Mouse (Mus musculus) left cerebral cortex, adult 18-20 months (tissue): ENCODE results near the gene Lat. TPM values are rescaled to one million over a fixed set of nuclear protein-coding genes. Genes with fewer than 3 reads are reported as not detected.
A peak's percentile ranks its signal among the peaks of the same experiment; 100 is the strongest.
"Not testable (repeated sequence)": the region's sequence is repeated elsewhere in the genome, so short reads cannot be mapped to it uniquely, and the experiment has no call there.

Experiments
- DNase-seq, 2 experiments: peaks; one replicate each; pipeline ENCODE4 v3.0.0; 2021 to 2022; ENCODE audit warnings: low spot score in 2 of 2, mixed read lengths in 1 of 2
- microRNA-seq, 2 experiments: library from miRNA; unstranded; fragments of <30 nt; microRNA quantifications; one replicate each; pipeline ENCODE4 v1.2.0; 2021
- total RNA-seq, 2 experiments: library from RNA; stranded (reverse); gene quantifications; 2 replicates each; pipeline ENCODE4 v1.2.3; 2021

Lat gene
- total RNA-seq, 2 experiments from 2014 or later = 1.5 to 1.7 TPM

- DNase-seq = no peak
Measured at GRCm38 (mm10) chr7:126338906-126339305, 30.5 kb downstream of the Lat start.

GRCm38 (mm10) chr7:126335556-126335955 is 33.8 kb downstream of the Lat start:
- no peak for DNase-seq

- DNase-seq = no peak
Measured at GRCm38 (mm10) chr7:126332691-126333090, 36.7 kb downstream of the Lat start.

GRCm38 (mm10) chr7:126330693-126331092 is 38.7 kb downstream of the Lat start:
- no peak for DNase-seq

- no peak for DNase-seq
Measured at GRCm38 (mm10) chr7:126329907-126330645, 39.3 kb downstream of the Lat start.

- DNase-seq = not testable (repeated sequence)
Measured at GRCm38 (mm10) chr7:126328848-126329247, 40.5 kb downstream of the Lat start.

GRCm38 (mm10) chr7:126325576-126326273 is 43.6 kb downstream of the Lat start:
- DNase-seq = not testable (repeated sequence)

- DNase-seq = no peak
Measured at GRCm38 (mm10) chr7:126324791-126325190, 44.6 kb downstream of the Lat start.

- peak; percentile 79 to 85 for DNase-seq
Measured at GRCm38 (mm10) chr7:126323729-126324128, 45.6 kb downstream of the Lat start.

- no peak for DNase-seq
Measured at GRCm38 (mm10) chr7:126314273-126314672, 55.1 kb downstream of the Lat start.

Small RNA genes within 50 kb of the gene (microRNA-seq; reads per million reads assigned to microRNA genes)
- gene Mir7058 = 0 reads per million in 2 experiments

Other genes with a start within 250 kb of the Lat start
- gene Xpo6, start 169.1 kb downstream of the Lat start, total RNA-seq = 10 to 100 TPM; 94.3 to 95.0 TPM
- gene Sbk1, start 97.0 kb downstream of the Lat start, total RNA-seq = 10 to 100 TPM; 77.0 to 77.5 TPM
- 10 to 100 TPM; 84.7 to 85.3 TPM for gene Spns1, start 7.9 kb upstream of the Lat start, total RNA-seq
- 1 to 10 TPM; 4.5 to 5.8 TPM for gene Nfatc2ip, start 27.2 kb upstream of the Lat start, total RNA-seq
- not detected for gene Cd19, start 45.3 kb upstream of the Lat start, total RNA-seq
- gene Rabep2, start 59.2 kb upstream of the Lat start, total RNA-seq = 10 to 100 TPM; 14.0 to 14.6 TPM
- gene Atp2a1, start 93.5 kb upstream of the Lat start, total RNA-seq = under 1 TPM; 0.12 to 0.49 TPM
- 10 to 100 TPM; 73.1 to 76.3 TPM for gene Sh2b1, start 105.9 kb upstream of the Lat start, total RNA-seq
- 10 to 100 TPM; 90.5 to 94.1 TPM for gene Tufm, start 117.8 kb upstream of the Lat start, total RNA-seq
- gene Atxn2l, start 133.9 kb upstream of the Lat start, total RNA-seq = 100 to 1,000 TPM; 110 to 115 TPM
- 100 to 1,000 TPM; 182 to 184 TPM for gene Eif3c, start 196.8 kb upstream of the Lat start, total RNA-seq
- gene Apobr, start 215.4 kb upstream of the Lat start, total RNA-seq = 1 to 10 TPM in 1 of 2 experiments, under 1 TPM in 1; 0.58 to 1.1 TPM
- gene Cln3, start 216.2 kb upstream of the Lat start, total RNA-seq = 10 to 100 TPM; 26.2 to 26.7 TPM
- not detected for gene Il27, start 225.4 kb upstream of the Lat start, total RNA-seq